Mouse (Mus musculus) intestine, postnatal 0 days (tissue): Measurements from ENCODE around the gene Kiss1r. TPM values are rescaled to one million over a fixed set of nuclear protein-coding genes. Genes with fewer than 3 reads are reported as not detected.

Experiments
- ATAC-seq: fragments of 200-750 bp; cut with Nextera tagmentation; 2 replicates; pipeline ENCODE4 v1.8.0; 2017; ENCODE audit warnings: mild to moderate bottlenecking, moderate TSS enrichment, moderate library complexity
- H3K27ac ChIP-seq: fragments of 300-500 bp; sonication (generic); 2 replicates; pipeline ENCODE4 v1.5.1; 2014; ENCODE audit warnings: mild to moderate bottlenecking, low read depth, low read length, moderate library complexity
- H3K27me3 ChIP-seq: fragments of 300-500 bp; sonication (generic); replicated peaks from 2 replicates; pipeline ENCODE4 v1.6.1; 2014; ENCODE audit warnings: low read length, mixed read lengths; ENCODE audit not compliant: control insufficient read depth, insufficient read depth
- H3K36me3 ChIP-seq: fragments of 300-500 bp; sonication (generic); 2 replicates; pipeline ENCODE4 v1.6.1; 2014; ENCODE audit warnings: mild to moderate bottlenecking, moderate library complexity; ENCODE audit not compliant: control insufficient read depth, insufficient read depth
- H3K4me1 ChIP-seq: fragments of 300-500 bp; sonication (generic); replicated peaks from 2 replicates; pipeline ENCODE4 v1.6.1; 2014; ENCODE audit warnings: antibody characterized with exemption, low read length, mixed read lengths; ENCODE audit not compliant: control insufficient read depth, insufficient read depth
- H3K4me2 ChIP-seq: fragments of 300-500 bp; sonication (generic); replicated peaks from 2 replicates; pipeline ENCODE4 v1.6.1; 2014; ENCODE audit warnings: low read depth, mild to moderate bottlenecking, moderate library complexity
- H3K4me3 ChIP-seq: fragments of 300-500 bp; sonication (generic); 2 replicates; pipeline ENCODE4 v1.5.1; 2014; ENCODE audit warnings: low read depth, low read length
- H3K9ac ChIP-seq: fragments of 300-500 bp; sonication (generic); 2 replicates; pipeline ENCODE4 v1.6.1; 2014; ENCODE audit warnings: mild to moderate bottlenecking, low read depth, low read length
- H3K9me3 ChIP-seq: fragments of 300-500 bp; sonication (generic); 2 replicates; pipeline ENCODE4 v1.6.1; 2016; ENCODE audit warnings: mixed run types; ENCODE audit not compliant: control insufficient read depth
- CTCF ChIP-seq: sonication (generic); IDR thresholded peaks from 2 replicates; pipeline ENCODE4 v1.5.1; 2016; ENCODE audit warnings: low read depth, mild to moderate bottlenecking, control low read depth, antibody characterized with exemption, moderate library complexity
- WGBS: fragments of 180-500 bp; shearing (Covaris S2); extraction: QIAGEN DNeasy Blood & Tissue Kit; methylation state at CpG from one replicate; pipeline ENCODE4 v1.1.7; 2014; 5-methylcytosine and 5-hydroxymethylcytosine counted together
- polyA plus RNA-seq: library from polyadenylated mRNA; unstranded; fragments of >200 nt; fragmentation: Nextera tagmentation; extraction: Ambion mirVana; gene quantifications from 2 replicates; pipeline ENCODE4 v1.2.1, GENCODE M21; 2015

Gene Kiss1r
- polyA plus RNA-seq, 1 experiment from 2014 or later = 0.47 TPM

DNA sequence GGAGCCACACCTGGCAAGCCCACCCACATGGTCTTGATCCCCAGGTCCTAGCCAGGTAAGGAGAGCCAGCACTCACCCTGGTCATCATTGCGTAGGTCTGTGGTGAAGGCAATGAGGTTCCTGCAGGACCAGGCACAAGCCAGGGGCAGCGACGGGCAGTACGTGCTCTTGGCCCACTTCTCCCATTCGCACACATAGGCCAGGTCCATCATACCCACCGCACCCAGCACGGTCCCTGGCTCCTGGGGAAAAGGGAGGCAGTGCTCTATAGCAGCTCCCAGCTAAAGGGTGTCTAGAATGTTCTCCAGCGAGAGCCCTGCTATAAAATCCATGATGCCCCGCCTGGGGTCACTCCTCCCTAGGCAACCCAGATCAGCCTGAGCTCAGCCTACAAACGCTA lies 9.4 kb upstream of the Kiss1r start:
- H3K36me3 ChIP-seq = peaks cover 42% of the 10 kb centered on the region
- no peak overlapping the region for H3K9ac ChIP-seq
- H3K9me3 ChIP-seq = no peaks in the 10 kb centered on the region
- no peak overlapping the region for H3K4me3 ChIP-seq
- H3K27ac ChIP-seq = no peak overlapping the region
- no peaks in the 10 kb centered on the region for H3K4me1 ChIP-seq
- TF ChIP-seq CTCF = no peak
- WGBS = 89% methylated on average over 10 of the region's 10 CpGs
- no peak overlapping the region for H3K4me2 ChIP-seq
- no peaks in the 10 kb centered on the region for H3K27me3 ChIP-seq
- no peak for ATAC-seq

DNA sequence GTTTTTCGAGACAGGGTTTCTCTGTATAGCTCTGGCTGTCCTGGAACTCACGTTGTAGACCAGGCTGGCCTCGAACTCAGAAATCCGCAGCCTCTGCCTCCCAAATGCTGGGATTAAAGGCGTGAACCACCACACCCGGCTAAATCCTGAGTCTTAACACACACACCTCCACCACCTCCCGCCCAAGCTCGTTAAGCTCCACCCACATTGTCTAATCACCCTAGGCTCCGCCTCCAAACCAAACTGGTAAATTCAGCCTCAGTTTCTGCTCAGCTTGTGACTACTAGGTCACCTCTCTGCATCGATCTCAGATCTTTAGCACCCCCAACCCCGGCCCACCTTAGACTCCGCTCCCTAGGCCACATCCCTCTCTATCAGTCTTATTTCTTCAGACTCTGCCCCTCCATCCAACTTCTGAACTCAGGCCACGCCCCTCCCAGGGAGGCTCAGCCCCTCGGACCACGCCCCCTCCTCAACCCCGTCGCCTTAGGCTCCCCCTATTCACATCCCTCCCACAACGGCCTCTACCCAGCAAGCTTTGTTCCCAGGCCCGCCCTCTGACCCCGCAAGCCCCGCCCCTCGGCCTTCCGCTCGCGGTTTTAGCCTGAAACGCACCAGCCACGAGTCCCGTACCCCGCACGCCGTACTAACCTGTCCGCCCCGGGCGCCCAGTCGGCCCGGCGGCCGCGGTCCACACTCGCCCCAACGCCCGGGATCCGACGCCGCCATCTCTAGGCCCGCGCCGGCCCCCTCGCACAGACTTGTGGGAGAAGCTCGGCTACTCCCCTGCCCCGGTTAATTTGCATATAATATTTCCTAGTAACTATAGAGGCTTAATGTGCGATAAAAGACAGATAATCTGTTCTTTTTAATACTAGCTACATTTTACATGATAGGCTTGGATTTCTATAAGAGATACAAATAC lies 8.3 kb upstream of the Kiss1r start, which contains the start of gene Med16:
Gene Med16 (minus strand): TSS at position 757 of the 925 bp plus-strand sequence.
- peak; percentile 97 for ATAC-seq
- Histone ChIP-seq H3K27ac (peak within 1 kb of the TSS; percentile 96), H3K4me3 (peak within 1 kb of the TSS; percentile 82), H3K9me3 (no peaks in the 10 kb centered on the region), H3K9ac (peak within 1 kb of the TSS; percentile 89), H3K4me2 (peak within 1 kb of the TSS; percentile 60), H3K27me3 (no peaks in the 10 kb centered on the region), H3K36me3 (peaks cover 34% of the 10 kb centered on the region), H3K4me1 (no peaks in the 10 kb centered on the region)
- 1% methylated on average over 52 of the region's 52 CpGs for WGBS
- no peak for TF ChIP-seq CTCF

DNA sequence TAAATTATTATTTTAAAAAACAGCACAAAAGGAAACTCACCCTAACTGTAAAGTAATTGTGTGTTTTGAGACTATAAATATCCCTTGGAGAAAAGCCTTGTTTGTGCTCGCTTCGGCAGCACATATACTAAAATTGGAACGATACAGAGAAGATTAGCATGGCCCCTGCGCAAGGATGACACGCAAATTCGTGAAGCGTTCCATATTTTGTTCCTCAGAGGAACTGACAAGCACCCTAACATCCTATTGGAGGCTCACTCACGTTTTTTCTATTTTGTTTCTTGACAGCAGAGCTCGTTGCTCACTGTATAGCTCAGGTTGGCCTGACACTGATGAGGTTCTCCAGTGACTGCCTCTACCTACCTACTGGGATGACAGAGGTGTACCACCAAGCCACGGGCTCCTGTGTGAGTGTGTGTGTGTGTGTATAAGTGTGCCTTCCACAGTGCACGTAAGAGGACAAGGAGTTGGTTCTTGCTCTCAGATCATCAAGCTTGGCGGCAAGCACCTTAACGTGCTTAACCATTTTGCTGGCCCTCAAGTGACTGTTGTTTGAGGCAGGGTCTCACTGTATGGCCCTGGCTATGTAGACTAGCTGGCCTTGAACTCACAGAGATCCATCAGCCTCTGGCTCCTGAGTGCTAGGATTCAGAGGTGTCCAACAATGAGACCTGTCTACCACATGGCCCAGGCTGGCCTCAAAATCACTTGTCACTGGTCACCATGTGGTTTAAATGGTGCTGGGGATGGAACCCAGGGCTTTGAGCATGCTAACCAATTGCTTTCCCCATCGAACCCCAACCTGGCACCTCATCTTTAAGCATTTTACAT lies 7.5 kb upstream of the Kiss1r start:
- peak overlapping the region; percentile 89 for H3K9ac ChIP-seq
- H3K4me3 ChIP-seq = peak overlapping the region; percentile 82
- H3K27ac ChIP-seq = peak overlapping the region; percentile 96
- H3K27me3 ChIP-seq = no peaks in the 10 kb centered on the region
- peak; percentile 16; the same call in 1 of the 2 replicates for ATAC-seq
- no peaks in the 10 kb centered on the region for H3K4me1 ChIP-seq
- peak overlapping the region; percentile 60 for H3K4me2 ChIP-seq
- H3K9me3 ChIP-seq = no peaks in the 10 kb centered on the region
- no peak for TF ChIP-seq CTCF
- WGBS = 25% methylated on average over 14 of the region's 14 CpGs
- H3K36me3 ChIP-seq = peaks cover 29% of the 10 kb centered on the region

DNA sequence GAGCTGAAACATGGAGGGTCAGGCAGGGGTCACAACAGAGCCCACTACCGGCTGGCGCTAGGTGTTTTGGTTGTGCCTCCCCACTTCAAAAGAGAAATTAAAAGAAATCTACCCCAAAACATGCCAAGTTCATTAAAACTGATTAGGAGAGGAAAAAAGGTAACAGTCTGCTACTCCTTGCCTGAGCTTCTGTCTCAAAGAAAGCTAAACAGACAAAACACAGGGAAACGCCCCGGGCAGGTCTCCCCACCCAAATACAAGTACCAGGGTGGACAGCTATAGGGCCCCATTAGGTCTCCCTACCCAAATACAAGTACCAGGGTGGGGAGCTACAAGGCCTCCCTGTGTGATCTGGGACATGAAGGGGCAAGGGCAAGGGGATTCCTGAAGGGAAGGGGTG lies 6.2 kb upstream of the Kiss1r start, which contains the start of gene Gm26602:
Gene Gm26602 (plus strand): TSS at position 301 of the 400 bp plus-strand sequence.
- no peak within 1 kb of the TSS for H3K4me2 ChIP-seq
- 100% methylated on average over 4 of the region's 4 CpGs for WGBS
- no peak for TF ChIP-seq CTCF
- no peak within 1 kb of the TSS for H3K4me3 ChIP-seq
- no peak within 1 kb of the TSS for H3K9ac ChIP-seq
- peak within 1 kb of the TSS; percentile 71; the same call in 1 of the 2 replicates for H3K27ac ChIP-seq
- ATAC-seq = no peak
- peaks cover 21% of the 10 kb centered on the region for H3K36me3 ChIP-seq
- no peaks in the 10 kb centered on the region for H3K4me1 ChIP-seq
- H3K27me3 ChIP-seq = no peaks in the 10 kb centered on the region
- H3K9me3 ChIP-seq = no peaks in the 10 kb centered on the region

DNA sequence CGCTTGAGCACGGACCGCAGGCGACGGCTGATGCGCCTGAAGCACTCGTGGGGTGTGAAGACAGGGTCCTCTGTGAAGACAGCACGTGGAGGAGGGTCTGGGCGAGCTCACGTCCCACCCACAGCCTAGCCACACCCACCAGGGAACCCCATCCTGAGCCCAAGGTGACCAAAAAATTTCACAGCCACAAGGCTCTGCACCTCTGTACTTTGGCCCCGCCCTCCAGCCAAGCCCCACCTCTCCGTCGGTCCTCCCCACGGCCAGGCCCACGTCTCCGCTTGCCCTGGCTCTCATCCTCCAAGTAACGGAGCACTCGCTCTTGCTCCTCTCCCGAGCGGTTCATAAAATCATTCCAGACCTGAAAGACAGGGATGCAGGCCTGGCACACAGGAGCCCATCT lies 4.4 kb upstream of the Kiss1r start:
- 75% methylated on average over 20 of the region's 20 CpGs for WGBS
- Histone ChIP-seq H3K36me3 (peaks cover 7% of the 10 kb centered on the region), H3K4me2 (no peak overlapping the region), H3K4me3 (no peak overlapping the region), H3K27ac (no peak overlapping the region), H3K4me1 (0 out of 2 replicates have a peak, but pooled peaks cover 7% of the 10 kb centered on the region), H3K27me3 (no peaks in the 10 kb centered on the region), H3K9me3 (no peaks in the 10 kb centered on the region), H3K9ac (no peak overlapping the region)
- no peak for TF ChIP-seq CTCF
- no peak for ATAC-seq
